Mouse (Mus musculus): Measurements from ENCODE around the gene Hrh2. TPM values are rescaled to one million over a fixed set of nuclear protein-coding genes. Genes with fewer than 3 reads are reported as not detected.
A peak's percentile ranks its signal among the peaks of the same experiment; 100 is the strongest.

Hrh2 gene
- polyA plus RNA-seq, 1 experiment from 2014 or later, result 0.45 TPM

DNA sequence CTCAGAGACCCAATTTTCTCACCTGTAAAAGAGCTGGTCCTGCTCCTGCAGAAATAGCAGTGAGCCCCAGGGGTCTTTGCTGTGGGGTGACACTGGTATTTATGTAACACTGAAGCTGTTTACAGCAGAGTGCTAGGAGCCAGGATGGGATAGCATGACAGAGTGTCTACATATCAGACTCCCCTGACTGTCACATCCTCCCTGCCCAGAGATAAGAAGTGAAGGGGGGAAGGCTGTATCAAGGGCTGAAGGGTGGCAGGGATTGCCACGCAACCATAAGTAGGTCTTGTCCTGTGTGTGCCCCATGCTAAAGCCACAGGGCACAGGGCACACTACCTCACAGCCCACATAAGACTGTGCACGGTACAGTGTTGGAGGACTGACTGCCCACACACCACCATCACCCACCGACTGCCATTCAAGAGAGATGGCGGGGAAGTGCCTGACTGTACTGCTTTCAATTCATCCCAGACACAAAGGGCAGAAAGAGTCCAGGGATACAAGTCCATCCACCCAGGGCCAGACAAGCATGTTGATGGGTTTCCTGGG, 29.8 kb downstream of the Hrh2 start:
- Histone ChIP-seq H3K36me3 (no peaks in the 10 kb centered on the region), H3K4me3 (replicated peaks) (no peak overlapping the region), H3K9me3 (replicated peaks) (no peaks in the 10 kb centered on the region), H3K27me3 (replicated peaks) (no peaks in the 10 kb centered on the region), H3K4me1 (no peaks in the 10 kb centered on the region), H3K9ac (replicated peaks) (no peak overlapping the region), H3K27ac (replicated peaks) (no peak overlapping the region), H3K4me2 (no peak overlapping the region)
- 62% methylated on average over 4 of the region's 4 CpGs for WGBS
- ATAC-seq (ENCODE audit: low FRiP score), result no peak

DNA sequence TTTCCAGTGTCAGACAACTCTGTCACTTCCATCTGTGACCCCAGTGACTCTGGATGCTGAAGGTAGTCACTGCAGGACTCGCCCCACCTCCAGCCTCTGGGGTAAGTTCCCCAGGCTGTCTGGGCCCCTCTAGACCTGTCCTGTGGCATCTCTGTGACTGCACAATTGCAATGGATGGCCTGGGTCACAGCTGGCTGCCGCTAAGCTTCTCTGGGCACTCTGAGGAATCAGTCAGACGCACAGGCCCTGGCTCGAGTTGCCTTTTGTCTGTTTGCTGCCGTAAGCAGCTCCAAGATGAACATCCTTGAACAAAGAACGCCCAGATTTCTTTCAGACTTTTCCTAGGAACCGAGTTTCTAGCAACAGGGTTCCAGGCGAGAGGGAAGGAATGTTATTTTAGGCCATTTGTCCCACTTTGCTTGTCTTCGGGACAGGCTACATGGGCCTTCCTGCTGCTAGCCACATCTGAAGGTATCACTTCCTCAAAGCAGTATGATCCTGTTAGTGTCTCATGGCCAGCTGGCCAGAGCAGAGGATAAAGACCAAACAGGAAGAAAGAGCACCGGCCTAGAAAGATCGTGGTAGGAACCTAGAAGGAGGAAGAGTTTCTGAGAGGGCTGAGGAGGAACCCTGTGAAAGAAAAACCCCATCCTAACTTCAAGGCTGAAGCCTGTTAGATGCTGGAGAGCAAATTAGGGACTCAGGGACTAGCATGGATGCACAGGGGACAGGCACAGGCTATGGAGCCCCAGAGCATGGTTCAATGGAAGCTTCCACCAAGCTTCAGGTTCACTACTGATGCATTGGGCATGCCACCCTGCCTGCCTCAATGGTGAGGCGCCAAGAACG, 31.2 kb downstream of the Hrh2 start:
- Histone ChIP-seq H3K9ac (replicated peaks) (no peak overlapping the region), H3K4me1 (no peaks in the 10 kb centered on the region), H3K27me3 (replicated peaks) (no peaks in the 10 kb centered on the region), H3K27ac (replicated peaks) (no peak overlapping the region), H3K9me3 (replicated peaks) (no peaks in the 10 kb centered on the region), H3K36me3 (no peaks in the 10 kb centered on the region), H3K4me2 (no peak overlapping the region), H3K4me3 (replicated peaks) (no peak overlapping the region)
- no peak for ATAC-seq (ENCODE audit: low FRiP score)
- WGBS, result 60% methylated on average over 13 of the region's 13 CpGs

DNA sequence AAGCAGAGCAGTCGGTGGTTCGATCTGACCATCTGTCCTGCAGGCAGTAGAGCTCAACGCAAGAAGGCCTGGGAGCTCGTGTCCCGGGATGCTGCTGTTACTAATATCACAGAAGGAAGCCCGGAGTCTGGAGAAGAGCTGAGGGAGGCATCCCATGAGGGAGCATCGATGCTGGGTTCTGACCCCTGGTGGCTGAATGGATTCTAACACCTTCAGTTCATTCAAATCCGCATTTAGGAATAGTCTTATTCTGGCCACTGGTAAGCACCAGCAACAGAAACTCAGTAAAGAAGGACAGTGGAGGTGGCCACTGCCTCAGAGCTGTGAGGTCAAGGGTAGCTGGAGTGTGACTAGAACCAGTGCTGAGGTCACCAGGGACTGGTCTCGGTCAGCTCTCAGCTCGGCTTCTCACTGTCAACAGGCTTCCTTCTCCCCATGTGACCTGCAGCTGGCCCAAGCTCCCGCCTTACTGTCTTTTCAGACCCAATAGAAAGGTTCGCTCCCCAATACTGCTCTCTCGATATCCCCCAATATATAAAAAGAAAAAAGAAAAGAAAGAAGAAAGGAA, 36.1 kb downstream of the Hrh2 start:
- H3K36me3 ChIP-seq, result no peaks in the 10 kb centered on the region
- ATAC-seq (ENCODE audit: low FRiP score), result no peak
- 25% methylated on average over 13 of the region's 13 CpGs for WGBS
- no peak overlapping the region for H3K4me3 ChIP-seq (replicated peaks)
- H3K4me1 ChIP-seq, result no peaks in the 10 kb centered on the region
- H3K9me3 ChIP-seq (replicated peaks), result no peaks in the 10 kb centered on the region
- H3K27me3 ChIP-seq (replicated peaks), result no peaks in the 10 kb centered on the region
- H3K27ac ChIP-seq (replicated peaks), result no peak overlapping the region
- H3K9ac ChIP-seq (replicated peaks), result no peak overlapping the region
- no peak overlapping the region for H3K4me2 ChIP-seq

DNA sequence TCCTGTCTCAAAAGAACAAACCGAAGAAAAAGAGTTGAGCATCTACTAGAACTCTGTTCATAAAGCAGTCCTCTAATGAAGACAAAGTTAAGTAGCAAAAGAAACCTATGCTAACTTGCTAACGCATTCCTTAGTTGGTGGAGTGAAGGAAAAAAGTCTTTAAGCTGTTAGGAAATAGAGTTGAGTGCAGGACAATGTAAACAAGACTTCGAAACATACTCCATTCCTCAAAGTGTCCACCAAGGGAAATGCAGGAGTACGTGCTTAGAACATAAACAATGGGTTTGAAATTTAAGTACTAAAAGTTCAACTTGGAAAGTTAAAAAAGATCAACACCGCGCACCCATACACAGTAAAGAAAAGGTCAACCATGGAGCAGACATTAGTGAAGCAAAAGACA, 38.2 kb downstream of the Hrh2 start:
- no peak overlapping the region for H3K27ac ChIP-seq (replicated peaks)
- no peaks in the 10 kb centered on the region for H3K36me3 ChIP-seq
- H3K4me2 ChIP-seq, result no peak overlapping the region
- H3K9ac ChIP-seq (replicated peaks), result no peak overlapping the region
- no peaks in the 10 kb centered on the region for H3K4me1 ChIP-seq
- H3K9me3 ChIP-seq (replicated peaks), result no peaks in the 10 kb centered on the region
- no peak for ATAC-seq (ENCODE audit: low FRiP score)
- no peaks in the 10 kb centered on the region for H3K27me3 ChIP-seq (replicated peaks)
- WGBS, result 94% methylated on average over 6 of the region's 6 CpGs
- H3K4me3 ChIP-seq (replicated peaks), result no peak overlapping the region

DNA sequence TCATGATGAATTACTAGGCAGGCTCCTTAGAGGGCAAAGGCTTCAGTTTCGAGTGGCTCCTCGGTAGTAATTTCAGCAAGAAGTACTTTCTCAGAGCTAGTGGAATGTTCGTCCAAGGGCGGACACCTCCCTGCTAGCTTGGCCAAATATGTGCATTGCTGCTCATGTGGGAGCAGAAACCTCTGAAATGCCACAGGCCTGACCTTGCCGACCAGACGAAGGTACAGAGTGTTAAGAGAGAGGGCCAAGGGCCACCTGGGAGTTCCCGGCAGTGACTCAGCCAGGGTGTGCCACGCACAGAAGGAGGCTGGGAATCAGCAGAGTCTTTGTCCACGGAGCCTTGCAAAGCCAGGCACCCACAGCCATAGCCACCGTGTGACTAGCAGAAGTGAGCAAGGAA, 39.9 kb downstream of the Hrh2 start:
- 80% methylated on average over 10 of the region's 10 CpGs for WGBS
- H3K9me3 ChIP-seq (replicated peaks), result no peaks in the 10 kb centered on the region
- H3K4me3 ChIP-seq (replicated peaks), result no peak overlapping the region
- ATAC-seq (ENCODE audit: low FRiP score), result no peak
- no peak overlapping the region for H3K4me2 ChIP-seq
- no peaks in the 10 kb centered on the region for H3K27me3 ChIP-seq (replicated peaks)
- no peak overlapping the region for H3K9ac ChIP-seq (replicated peaks)
- H3K27ac ChIP-seq (replicated peaks), result no peak overlapping the region
- H3K4me1 ChIP-seq, result no peaks in the 10 kb centered on the region
- no peaks in the 10 kb centered on the region for H3K36me3 ChIP-seq

DNA sequence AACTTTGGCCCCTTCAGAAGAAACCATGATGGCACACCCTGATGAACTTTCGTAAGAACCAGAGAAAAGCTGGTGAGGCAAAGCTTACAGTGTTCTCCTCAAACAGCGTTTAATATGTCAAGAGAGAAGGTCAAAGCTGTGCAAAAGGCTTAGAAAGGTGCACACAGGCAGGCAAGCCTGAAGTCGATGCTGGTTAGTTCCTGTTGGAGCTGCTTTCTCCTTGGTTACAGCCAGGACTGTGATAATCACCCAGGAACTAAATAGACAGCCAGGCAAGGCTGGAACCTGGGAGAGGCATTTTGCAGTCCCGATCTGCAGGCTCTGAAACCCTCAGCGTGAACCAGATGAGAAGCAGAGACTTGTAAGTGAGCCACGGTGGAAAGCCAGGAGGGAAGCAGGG, 45.6 kb downstream of the Hrh2 start:
- H3K9ac ChIP-seq (replicated peaks), result no peak overlapping the region
- H3K4me3 ChIP-seq (replicated peaks), result no peak overlapping the region
- WGBS, result 77% methylated on average over 6 of the region's 6 CpGs

DNA sequence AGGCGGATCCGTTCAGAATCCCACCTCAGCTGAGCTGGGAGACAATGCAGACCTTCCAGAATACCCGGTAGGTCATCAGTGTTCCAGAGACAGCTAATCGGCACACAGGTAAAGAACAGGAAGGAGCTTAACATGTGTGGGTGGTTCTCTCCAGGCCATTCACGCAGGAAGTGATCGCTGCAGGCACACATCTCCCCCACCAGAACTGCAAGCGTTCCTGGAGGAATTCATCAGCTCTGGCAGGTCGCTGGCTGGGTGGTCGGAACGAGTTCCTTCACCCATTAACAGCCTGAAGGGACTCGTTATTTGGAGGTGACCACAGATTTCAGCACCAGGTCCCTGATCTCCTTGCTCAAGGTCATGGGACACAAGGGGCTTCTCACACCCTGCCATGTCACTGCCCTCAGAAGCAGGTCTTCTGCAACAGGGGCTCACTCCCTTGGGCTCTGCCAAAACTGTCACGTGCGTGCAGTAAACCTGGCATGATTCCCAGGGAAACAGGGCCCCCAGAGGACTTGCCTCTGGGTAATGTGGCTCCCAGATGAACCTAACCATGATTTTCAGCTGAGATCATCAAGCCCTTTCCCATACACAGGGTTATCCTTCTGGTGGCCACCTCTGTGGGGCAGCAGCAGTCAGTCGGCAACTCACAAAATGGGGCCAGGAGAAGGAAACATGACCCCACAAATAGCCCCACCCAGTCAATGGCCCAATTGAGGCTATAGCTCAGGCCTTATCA, 46.8 kb downstream of the Hrh2 start:
- Histone ChIP-seq H3K36me3 (no peaks in the 10 kb centered on the region), H3K27ac (replicated peaks) (no peak overlapping the region), H3K4me1 (peaks cover 6% of the 10 kb centered on the region; the same call in 1 of the 2 replicates), H3K9ac (replicated peaks) (no peak overlapping the region), H3K4me2 (no peak overlapping the region), H3K9me3 (replicated peaks) (no peaks in the 10 kb centered on the region), H3K27me3 (replicated peaks) (no peaks in the 10 kb centered on the region), H3K4me3 (replicated peaks) (no peak overlapping the region)
- no peak for ATAC-seq (ENCODE audit: low FRiP score)
- WGBS, result 52% methylated on average over 14 of the region's 14 CpGs

More for the DNA sequence above, 45.6 kb downstream of the Hrh2 start:
- Histone ChIP-seq H3K4me1 (peaks cover 6% of the 10 kb centered on the region; the same call in 1 of the 2 replicates), H3K36me3 (no peaks in the 10 kb centered on the region), H3K4me2 (no peak overlapping the region), H3K9me3 (replicated peaks) (no peaks in the 10 kb centered on the region), H3K27me3 (replicated peaks) (no peaks in the 10 kb centered on the region), H3K27ac (replicated peaks) (no peak overlapping the region)
- no peak for ATAC-seq (ENCODE audit: low FRiP score)

DNA sequence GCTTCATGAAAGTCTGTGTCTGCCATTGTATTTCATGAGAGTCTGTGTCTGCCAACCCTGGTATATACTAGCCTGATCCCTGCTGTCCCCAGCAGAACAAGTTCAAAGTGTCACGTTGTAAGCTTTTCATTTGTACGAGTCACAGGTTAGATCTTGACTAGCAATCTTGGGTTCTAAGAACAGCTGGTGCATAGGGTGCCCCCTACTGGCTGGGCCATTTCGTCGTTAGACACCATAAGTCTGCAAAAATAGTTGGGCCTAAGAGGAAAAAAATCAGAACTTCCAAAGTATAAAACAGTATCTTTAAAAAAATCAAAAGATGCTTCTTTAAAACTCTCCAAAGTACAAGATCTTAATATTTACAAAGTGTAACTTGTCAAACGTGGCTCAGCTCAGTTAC, 50.5 kb downstream of the Hrh2 start:
- no peak overlapping the region for H3K4me3 ChIP-seq (replicated peaks)

DNA sequence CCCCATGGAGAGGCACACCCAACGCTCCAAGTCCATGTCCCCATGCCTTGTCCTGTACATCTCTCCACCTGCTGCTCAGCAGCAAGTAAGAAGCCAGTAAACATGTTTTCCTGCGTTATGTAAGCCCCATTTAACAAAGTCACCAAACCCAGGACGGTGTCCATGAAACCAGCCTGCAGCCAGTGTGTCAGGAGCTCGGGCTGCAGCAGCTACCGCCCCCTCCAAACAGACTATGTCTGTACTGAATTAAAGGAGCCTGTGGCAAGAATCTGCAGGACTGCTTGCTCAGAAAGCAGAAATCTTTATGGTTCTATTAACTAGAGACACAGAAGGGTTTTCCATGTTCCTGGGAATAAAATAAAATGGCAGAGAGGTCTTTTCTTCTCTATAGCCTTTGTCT, 53.3 kb downstream of the Hrh2 start:
- no peaks in the 10 kb centered on the region for H3K36me3 ChIP-seq
- peaks cover 21% of the 10 kb centered on the region for H3K4me1 ChIP-seq
- no peaks in the 10 kb centered on the region for H3K9me3 ChIP-seq (replicated peaks)
- no peak for ATAC-seq (ENCODE audit: low FRiP score)
- no peak overlapping the region for H3K27ac ChIP-seq (replicated peaks)
- no peaks in the 10 kb centered on the region for H3K27me3 ChIP-seq (replicated peaks)
- WGBS, result 59% methylated on average over 5 of the region's 5 CpGs
- H3K4me3 ChIP-seq (replicated peaks), result no peak overlapping the region
- no peak overlapping the region for H3K9ac ChIP-seq (replicated peaks)
- no peak overlapping the region for H3K4me2 ChIP-seq

More for the DNA sequence above, 50.5 kb downstream of the Hrh2 start:
- no peaks in the 10 kb centered on the region for H3K9me3 ChIP-seq (replicated peaks)
- H3K4me2 ChIP-seq, result no peak overlapping the region
- peaks cover 6% of the 10 kb centered on the region; the same call in 1 of the 2 replicates for H3K4me1 ChIP-seq
- H3K27me3 ChIP-seq (replicated peaks), result no peaks in the 10 kb centered on the region
- H3K9ac ChIP-seq (replicated peaks), result no peak overlapping the region
- no peaks in the 10 kb centered on the region for H3K36me3 ChIP-seq
- ATAC-seq (ENCODE audit: low FRiP score), result no peak
- 72% methylated on average over 5 of the region's 5 CpGs for WGBS
- H3K27ac ChIP-seq (replicated peaks), result no peak overlapping the region

DNA sequence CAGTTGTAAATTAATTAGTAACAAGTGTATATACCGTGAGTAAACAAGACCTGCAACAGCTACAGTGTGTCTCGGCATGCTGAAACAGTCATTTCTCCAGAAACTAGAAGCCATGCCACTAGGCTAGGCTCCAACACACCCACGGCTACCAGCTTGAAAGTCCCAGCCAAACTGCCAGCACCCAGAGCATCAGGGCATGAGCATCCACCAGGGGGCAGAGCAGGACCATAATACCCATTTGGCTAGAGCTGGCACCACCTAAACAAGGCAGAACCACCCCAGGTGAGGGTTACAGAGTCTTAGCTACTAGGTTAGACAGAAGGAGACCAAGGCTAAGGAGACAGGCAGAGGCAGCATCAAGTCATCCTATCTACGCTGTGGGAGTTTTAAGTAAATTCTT, 55.6 kb downstream of the Hrh2 start:
- ATAC-seq (ENCODE audit: low FRiP score), result peak; percentile 45; the same call in 1 of the 2 replicates
- H3K4me1 ChIP-seq, result peaks cover 23% of the 10 kb centered on the region
- no peaks in the 10 kb centered on the region for H3K36me3 ChIP-seq
- H3K4me3 ChIP-seq (replicated peaks), result no peak overlapping the region
- H3K4me2 ChIP-seq, result no peak overlapping the region
- H3K9me3 ChIP-seq (replicated peaks), result no peaks in the 10 kb centered on the region
- WGBS, result 22% methylated on average over 4 of the region's 4 CpGs
- H3K27ac ChIP-seq (replicated peaks), result no peak overlapping the region
- no peaks in the 10 kb centered on the region for H3K27me3 ChIP-seq (replicated peaks)
- no peak overlapping the region for H3K9ac ChIP-seq (replicated peaks)

DNA sequence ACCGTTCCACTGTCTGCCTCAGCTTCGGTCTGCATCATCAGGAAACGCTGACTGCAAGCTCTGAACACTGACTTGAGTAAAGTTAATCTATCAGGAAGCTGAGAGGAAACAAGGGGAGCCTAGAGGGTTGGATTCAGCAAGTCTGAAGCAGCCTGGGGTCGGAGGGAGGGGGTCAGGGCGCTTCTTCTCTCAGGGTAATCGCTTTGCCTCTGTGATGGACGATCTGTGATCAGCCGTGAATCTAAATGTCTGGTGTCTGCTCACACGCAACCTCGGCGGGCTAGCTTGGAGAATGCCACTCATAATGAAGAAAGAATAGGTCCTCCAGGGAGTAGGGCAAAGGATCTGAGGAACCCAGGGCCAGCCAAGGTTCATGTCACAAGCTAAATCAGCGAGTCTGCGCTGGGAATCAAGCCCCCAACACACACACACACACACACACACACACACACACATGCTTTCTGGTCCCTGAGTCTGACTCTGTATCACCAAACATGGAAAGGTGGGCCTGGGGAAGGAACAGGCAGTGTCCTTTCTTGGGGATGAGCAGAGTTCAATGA, 56.6 kb downstream of the Hrh2 start:
- no peak overlapping the region for H3K9ac ChIP-seq (replicated peaks)
- no peak for ATAC-seq (ENCODE audit: low FRiP score)
- H3K4me3 ChIP-seq (replicated peaks), result no peak overlapping the region
- 52% methylated on average over 13 of the region's 13 CpGs for WGBS
- no peaks in the 10 kb centered on the region for H3K27me3 ChIP-seq (replicated peaks)
- peaks cover 23% of the 10 kb centered on the region for H3K4me1 ChIP-seq
- no peaks in the 10 kb centered on the region for H3K9me3 ChIP-seq (replicated peaks)
- H3K36me3 ChIP-seq, result no peaks in the 10 kb centered on the region
- H3K27ac ChIP-seq (replicated peaks), result no peak overlapping the region
- H3K4me2 ChIP-seq, result no peak overlapping the region

Data from neural tube, embryonic 15.5 days (tissue).